Mouse (Mus musculus) inflammation-experienced regulatory T-cells (primary cell): Measurements from ENCODE around the gene C5ar1. TPM values are rescaled to one million over a fixed set of nuclear protein-coding genes. Genes with fewer than 3 reads are reported as not detected.

Experiments
- polyA plus RNA-seq, 2 experiments: library from polyadenylated mRNA; unstranded; fragments of 100-300 nt; shearing (Covaris generic); gene quantifications; one replicate each; pipeline ENCODE4 v1.2.1; 2017

The C5ar1 gene
- not detected for polyA plus RNA-seq

DNA sequence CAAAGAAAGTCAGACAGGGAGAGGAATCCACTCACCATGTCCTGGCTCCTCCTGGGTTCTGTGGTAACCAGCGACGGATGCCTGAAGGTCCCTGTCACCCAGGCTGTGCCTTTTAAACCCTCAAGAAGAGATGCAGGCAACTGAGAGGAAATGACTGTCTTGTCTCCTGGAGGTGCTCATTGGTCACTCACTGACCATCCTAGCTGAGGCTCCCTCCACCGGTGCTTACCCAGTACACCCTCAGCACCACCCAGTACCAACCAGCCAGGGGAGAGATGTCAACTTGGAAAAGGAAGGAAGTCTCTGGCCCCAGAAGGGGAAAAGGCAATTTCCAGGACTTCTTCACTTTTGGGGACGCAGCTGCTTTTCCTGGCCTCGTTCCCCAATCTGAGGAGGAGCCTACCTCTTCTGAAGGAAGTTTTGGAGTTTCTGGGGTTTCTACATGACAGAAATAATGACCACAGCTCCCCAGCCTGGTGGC is at the start of gene C5ar1:
Gene C5ar1, minus strand, starts transcription at position 431 of the 481 bp plus-strand sequence.

DNA sequence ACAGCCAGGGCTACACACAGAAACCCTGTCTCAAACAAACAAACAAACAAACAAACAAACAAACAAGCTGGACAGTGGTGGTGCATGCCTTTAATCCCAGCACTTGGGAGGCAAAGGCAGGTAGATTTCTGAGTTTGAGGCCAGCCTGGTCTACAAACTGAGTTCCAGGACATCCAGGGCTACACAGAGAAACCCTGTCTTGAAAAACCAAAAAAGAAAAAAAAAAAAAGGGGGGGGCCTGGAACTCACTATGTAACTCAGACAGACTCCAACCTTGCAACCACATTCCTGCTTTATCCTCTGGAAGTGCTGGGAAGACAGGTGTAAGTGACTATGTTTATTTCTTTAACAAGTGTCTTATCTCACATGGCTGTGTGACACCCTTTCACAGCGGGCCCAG is 48.8 kb upstream of the C5ar1 start, which contains the start of gene Bbc3:
Gene Bbc3, plus strand, starts transcription at position 301 of the 400 bp plus-strand sequence.

DNA sequence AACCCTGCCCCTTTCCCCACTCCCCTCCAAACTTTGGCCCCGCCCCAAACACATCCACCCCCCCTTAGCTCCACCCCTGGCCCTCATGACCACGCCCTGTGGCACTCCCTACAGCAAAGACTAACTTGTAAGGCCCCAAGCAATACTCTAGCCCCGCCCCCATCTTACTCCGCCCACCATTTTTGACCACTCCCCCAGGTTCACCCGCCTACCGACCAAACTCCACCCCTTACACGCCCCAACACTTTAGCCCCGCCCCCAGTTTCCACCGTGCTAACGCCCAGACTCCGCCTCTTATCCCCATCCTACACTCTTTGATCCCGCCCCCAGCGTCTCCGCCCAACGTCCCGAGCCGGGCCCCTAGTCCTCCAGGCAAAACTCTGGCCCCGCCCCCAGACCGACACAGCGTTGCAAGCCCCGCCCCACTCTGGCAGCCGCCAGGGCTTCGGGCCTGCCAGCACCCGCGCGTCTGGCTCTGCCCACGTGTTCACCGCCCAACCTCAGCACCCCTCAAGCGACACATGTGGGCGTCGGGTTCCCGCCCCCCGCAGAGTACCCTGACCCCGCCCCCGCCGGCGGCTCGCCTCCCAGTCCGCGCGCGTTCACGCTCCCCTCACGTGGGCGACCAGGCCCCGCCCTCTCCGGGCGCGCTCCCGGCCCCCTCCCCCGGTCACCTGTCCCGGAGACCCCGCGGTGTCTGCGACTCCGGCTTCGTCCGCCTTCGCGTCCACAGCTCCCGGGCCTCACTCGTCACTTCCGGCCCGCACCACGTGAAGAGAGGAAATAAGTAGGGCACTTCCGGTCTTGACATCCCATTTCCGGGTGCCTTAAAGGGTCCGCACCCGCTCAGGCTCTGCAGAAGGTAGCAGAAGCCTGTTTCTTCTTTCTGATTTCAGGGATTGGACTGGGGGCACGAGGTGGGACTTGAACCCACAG is 27.0 kb upstream of the C5ar1 start, which contains the start of gene Ccdc9:
Gene Ccdc9, minus strand, starts transcription at position 770 of the 936 bp plus-strand sequence.

DNA sequence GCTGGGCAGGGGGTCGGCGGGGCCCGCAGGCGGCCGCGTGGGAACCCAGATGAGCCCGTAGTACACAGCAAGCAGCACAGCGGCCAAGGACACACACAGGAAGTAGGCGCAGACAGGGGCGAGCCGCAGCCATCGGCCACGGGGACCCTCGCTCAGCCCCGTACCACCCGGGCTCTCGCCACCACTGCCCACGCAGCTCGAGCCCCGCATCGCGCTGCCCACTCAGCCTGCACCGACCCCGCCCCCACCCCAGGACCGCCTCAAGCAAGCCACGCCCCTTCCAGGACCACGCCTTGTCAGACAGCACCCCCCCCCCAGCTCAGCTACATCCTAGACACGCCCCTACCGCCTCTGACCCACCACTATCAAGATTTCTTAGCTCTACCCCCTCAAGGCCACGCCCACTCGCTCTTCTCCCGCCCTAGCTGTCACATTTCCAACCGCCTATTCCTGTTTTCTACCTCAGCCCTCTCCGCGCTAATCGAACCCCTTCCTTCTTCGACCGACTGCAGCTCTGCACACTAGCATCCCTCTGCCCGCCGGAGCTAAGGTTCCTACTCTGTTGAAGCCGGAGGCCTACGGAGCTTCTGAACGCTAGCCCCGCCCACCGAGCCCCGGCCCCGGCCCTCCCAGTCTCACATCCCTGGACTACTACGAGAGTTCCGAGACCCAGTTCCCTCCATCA is 13.9 kb upstream of the C5ar1 start, which contains the start of gene Inafm1:
Gene Inafm1, minus strand, starts transcription at position 537 of the 685 bp plus-strand sequence.

DNA sequence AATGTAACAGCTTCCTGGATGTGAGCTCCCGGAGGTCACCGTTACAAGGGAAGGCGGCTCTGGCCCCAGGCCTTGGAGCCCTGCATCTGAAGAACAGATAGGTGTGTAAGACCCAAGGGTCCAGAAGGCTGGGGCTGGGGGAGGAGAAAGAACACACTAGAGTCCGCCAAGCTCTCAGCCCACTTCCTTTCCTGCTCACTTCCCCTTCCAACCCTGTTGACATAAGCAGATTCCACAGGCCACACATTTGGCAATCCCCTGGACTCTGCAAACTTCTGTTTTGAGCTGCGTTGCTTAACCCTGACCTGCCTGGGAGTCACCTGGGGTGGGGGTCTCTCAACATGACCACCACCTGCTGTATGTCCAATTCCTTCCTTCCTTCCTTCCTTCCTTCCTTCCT is 15.3 kb downstream of the C5ar1 start, which contains the start of gene C5ar2:
Gene C5ar2, minus strand, starts transcription at position 88 of the 400 bp plus-strand sequence.

DNA sequence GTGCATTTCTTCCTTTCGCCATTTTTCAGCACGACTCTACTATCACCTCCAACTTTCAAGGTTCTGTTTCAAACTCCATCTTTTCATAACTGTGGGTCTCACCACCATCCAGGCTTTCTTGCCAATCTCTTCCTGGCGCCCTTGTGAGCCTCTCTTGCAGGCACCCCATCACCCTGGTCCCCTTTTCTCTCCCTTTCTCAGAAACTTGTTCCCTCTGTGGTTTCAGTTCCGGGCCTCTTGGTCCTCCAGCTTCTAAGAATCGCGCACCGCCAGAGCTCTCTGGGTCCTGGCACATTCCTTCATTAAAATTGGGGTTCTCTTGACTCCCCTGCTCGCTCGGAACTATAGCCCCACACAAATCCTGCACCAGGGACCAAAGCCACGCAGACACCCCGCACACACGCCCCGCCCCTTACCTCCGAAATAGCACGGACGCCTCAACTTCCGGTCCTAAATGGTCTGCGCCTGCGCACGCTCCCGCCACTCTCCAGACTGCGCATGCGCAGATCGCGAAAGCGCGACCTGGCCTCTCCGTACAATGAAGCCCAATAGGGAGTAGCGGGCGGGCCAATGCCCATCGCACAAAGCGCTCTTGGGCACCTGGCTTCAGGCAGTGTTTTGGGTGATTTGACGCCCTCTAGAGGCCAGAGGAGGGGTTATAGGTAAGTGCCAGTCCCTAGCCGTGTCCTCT is 37.6 kb downstream of the C5ar1 start, which contains the start of gene Dhx34:
Gene Dhx34, minus strand, starts transcription at position 456 of the 691 bp plus-strand sequence.

Other genes with a start within 250 kb of the C5ar1 start
- 1 to 10 TPM; 5.8 to 9.3 TPM for gene Bicra, start 211.6 kb downstream of the C5ar1 start, polyA plus RNA-seq
- gene Zfp541, start 197.7 kb downstream of the C5ar1 start, polyA plus RNA-seq = under 1 TPM; 0.07 to 0.28 TPM
- gene Napa, start 161.1 kb downstream of the C5ar1 start, polyA plus RNA-seq = 100 to 1,000 TPM; 196 to 249 TPM
- gene Kptn, start 139.6 kb downstream of the C5ar1 start, polyA plus RNA-seq = 10 to 100 TPM; 23.7 to 47.3 TPM
- gene Slc8a2, start 129.7 kb downstream of the C5ar1 start, polyA plus RNA-seq = under 1 TPM in 1 of 2 experiments, not detected in 1; 0.07 TPM
- gene Meis3, start 84.5 kb downstream of the C5ar1 start, polyA plus RNA-seq = 10 to 100 TPM; 80.6 to 82.7 TPM
- 10 to 100 TPM; 31.8 to 34.5 TPM for gene Dhx34, start 37.5 kb downstream of the C5ar1 start, polyA plus RNA-seq
- under 1 TPM; 0.06 to 0.49 TPM for gene C5ar2, start 15.4 kb downstream of the C5ar1 start, polyA plus RNA-seq
- 1 to 10 TPM; 4.9 to 6.0 TPM for gene Inafm1, start 14.1 kb upstream of the C5ar1 start, polyA plus RNA-seq
- gene Ccdc9, start 27.3 kb upstream of the C5ar1 start, polyA plus RNA-seq = 10 to 100 TPM; 57.1 to 66.6 TPM
- 10 to 100 TPM; 29.1 to 34.7 TPM for gene Bbc3, start 48.9 kb upstream of the C5ar1 start, polyA plus RNA-seq
- gene Sae1, start 128.3 kb upstream of the C5ar1 start, polyA plus RNA-seq = 100 to 1,000 TPM; 120 to 131 TPM
- 10 to 100 TPM; 23.2 to 34.3 TPM for gene Zc3h4, start 141.4 kb upstream of the C5ar1 start, polyA plus RNA-seq
- 100 to 1,000 TPM; 110 to 116 TPM for gene Tmem160, start 193.2 kb upstream of the C5ar1 start, polyA plus RNA-seq
- gene Npas1, start 218.2 kb upstream of the C5ar1 start, polyA plus RNA-seq = 1 to 10 TPM in 1 of 2 experiments, under 1 TPM in 1; 0.43 to 2.5 TPM